Mouse (Mus musculus): ENCODE results near the gene Samd8.

GRCm38 (mm10) chr14:21746846-21747245, 3.5 kb upstream of the Samd8 start:
- no peak for TF ChIP-seq GATA1 (IDR thresholded peaks at IDR 0.05; ENCODE audit: low read length)
- no peak for TF ChIP-seq TAL1 (IDR thresholded peaks at IDR 0.05; ENCODE audit: low read length)
